Mouse (Mus musculus) brown adipose tissue, adult 24 weeks (tissue): Measurements from ENCODE around the gene E130308A19Rik. TPM values are rescaled to one million over a fixed set of nuclear protein-coding genes. Genes with fewer than 3 reads are reported as not detected.

Source experiments
- polyA plus RNA-seq: library from polyadenylated mRNA; stranded (reverse); fragments of >200 nt; gene quantifications from 2 replicates; pipeline ENCODE4 v1.2.4, GENCODE M21; 2012; ENCODE audit not compliant: missing spikeins, insufficient read depth, insufficient read length

E130308A19Rik gene
- polyA plus RNA-seq, 1 experiment: 1.7 TPM

Other genes starting within 250 kb of the E130308A19Rik start
- gene Susd1, start 187.6 kb upstream of the E130308A19Rik start, polyA plus RNA-seq: 1.1 and 1.6 TPM in 2 replicates
- 29.8 and 31.9 TPM in 2 replicates for gene Ptbp3, start 76.8 kb upstream of the E130308A19Rik start, polyA plus RNA-seq
- gene Hsdl2, start 44.6 kb upstream of the E130308A19Rik start, polyA plus RNA-seq: 251 and 343 TPM in 2 replicates
- 8.4 and 11.5 TPM in 2 replicates for gene Inip, start 175.4 kb downstream of the E130308A19Rik start, polyA plus RNA-seq
- gene Snx30, start 179.6 kb downstream of the E130308A19Rik start, polyA plus RNA-seq: 1.0 and 2.5 TPM in 2 replicates